Mouse (Mus musculus) heart, embryonic 11.5 days (tissue): Measurements from ENCODE around the gene Pde6d. TPM values are rescaled to one million over a fixed set of nuclear protein-coding genes. Genes with fewer than 3 reads are reported as not detected.
"Not testable (repeated sequence)": the region's sequence is repeated elsewhere in the genome, so short reads cannot be mapped to it uniquely, and the experiment has no call there.

ENCODE experiments used
- ATAC-seq: fragments of 200-750 bp; cut with Nextera tagmentation; replicated peaks from 2 replicates; pipeline ENCODE4 v1.8.0; 2017; ENCODE audit warnings: moderate library complexity; ENCODE audit not compliant: insufficient number of reproducible peaks, low FRiP score, low TSS enrichment
- H3K27ac ChIP-seq: fragments of 300-500 bp; sonication (generic); 2 replicates; pipeline ENCODE4 v1.5.1; 2014; ENCODE audit warnings: mild to moderate bottlenecking, low read depth, low read length
- H3K27me3 ChIP-seq: fragments of 300-500 bp; sonication (generic); 2 replicates; pipeline ENCODE4 v1.6.1; 2014; ENCODE audit warnings: mild to moderate bottlenecking, low read length, mixed read lengths; ENCODE audit not compliant: control insufficient read depth, insufficient read depth
- H3K36me3 ChIP-seq: fragments of 300-500 bp; sonication (generic); 2 replicates; pipeline ENCODE4 v1.6.1; 2014; ENCODE audit warnings: mild to moderate bottlenecking, low read length, moderate library complexity, mixed read lengths; ENCODE audit not compliant: control insufficient read depth, insufficient read depth
- H3K4me1 ChIP-seq: fragments of 300-500 bp; sonication (generic); 2 replicates; pipeline ENCODE4 v1.6.1; 2014; ENCODE audit warnings: low read length; ENCODE audit not compliant: control insufficient read depth, insufficient read depth
- H3K4me2 ChIP-seq: fragments of 300-500 bp; sonication (generic); 2 replicates; pipeline ENCODE4 v1.6.1; 2014; ENCODE audit warnings: mild to moderate bottlenecking, moderate library complexity
- H3K4me3 ChIP-seq: fragments of 300-500 bp; sonication (generic); 2 replicates; pipeline ENCODE4 v1.5.1; 2014; ENCODE audit warnings: low read depth, low read length
- H3K9ac ChIP-seq: fragments of 300-500 bp; sonication (generic); 2 replicates; pipeline ENCODE4 v1.6.1; 2014; ENCODE audit warnings: mild to moderate bottlenecking, low read depth, low read length, moderate library complexity
- H3K9me3 ChIP-seq: fragments of 300-500 bp; sonication (generic); replicated peaks from 2 replicates; pipeline ENCODE4 v1.6.1; 2016; ENCODE audit warnings: low read length; ENCODE audit not compliant: control insufficient read depth
- WGBS: fragments of 180-500 bp; shearing (Covaris S2); extraction: QIAGEN DNeasy Blood & Tissue Kit; methylation state at CpG from one replicate; pipeline ENCODE4 v1.1.7; 2014; ENCODE audit not compliant: insufficient replicate concordance; 5-methylcytosine and 5-hydroxymethylcytosine counted together
- polyA plus RNA-seq: library from polyadenylated mRNA; unstranded; fragments of >200 nt; fragmentation: Nextera tagmentation; extraction: Ambion mirVana; gene quantifications from 2 replicates; pipeline ENCODE4 v1.2.1, GENCODE M21; 2014

Pde6d gene
- polyA plus RNA-seq, 1 experiment from 2014 or later, result 71.4 TPM

DNA sequence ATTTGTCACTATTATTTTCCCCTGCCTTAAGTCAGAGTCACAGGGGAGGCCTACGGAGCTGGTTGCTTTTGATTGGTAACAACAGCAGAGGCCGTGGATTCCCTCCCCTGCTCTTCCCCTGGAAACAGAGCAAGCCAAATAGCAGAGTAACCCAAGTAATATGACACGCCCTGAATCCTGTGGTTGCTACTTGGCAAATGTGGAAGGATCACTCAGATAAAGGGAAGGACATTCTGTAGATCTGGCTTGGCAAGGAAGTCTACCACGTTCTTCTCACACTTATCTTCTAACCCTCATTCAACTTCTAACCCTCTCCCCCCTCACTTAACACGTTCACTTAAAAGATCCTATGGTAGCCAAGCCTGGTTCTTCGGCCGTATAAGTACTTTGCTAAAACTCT lies 24.6 kb downstream of the Pde6d start:
- Histone ChIP-seq H3K9ac (no peak overlapping the region), H3K4me1 (0 out of 2 replicates have a peak, but pooled peaks cover 3% of the 10 kb centered on the region), H3K27ac (no peak overlapping the region), H3K4me2 (no peak overlapping the region), H3K9me3 (no peaks in the 10 kb centered on the region), H3K4me3 (no peak overlapping the region), H3K36me3 (no peaks in the 10 kb centered on the region), H3K27me3 (no peaks in the 10 kb centered on the region)
- 53% methylated on average over 7 of the region's 7 CpGs for WGBS
- ATAC-seq, result no peak

DNA sequence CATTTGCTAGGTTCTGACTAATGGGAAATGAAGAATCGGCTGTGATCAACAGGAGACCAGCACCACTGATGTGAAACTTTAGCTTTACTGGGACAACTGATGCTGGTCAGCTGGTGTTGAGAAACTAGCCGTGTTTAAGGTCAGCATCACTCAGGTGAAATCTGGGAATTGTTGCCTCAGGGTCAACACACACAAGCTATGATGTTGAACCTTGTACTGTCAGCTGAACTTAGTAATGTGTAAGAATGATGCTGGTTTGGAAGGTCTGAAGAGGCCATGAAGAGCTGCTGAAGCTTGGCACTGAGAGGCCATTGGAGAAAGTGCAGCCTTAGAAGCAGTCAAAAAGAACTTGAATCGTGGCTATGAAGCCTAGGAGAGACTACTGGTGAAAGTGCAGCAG lies 26.8 kb downstream of the Pde6d start:
- Histone ChIP-seq H3K9me3 (no peaks in the 10 kb centered on the region), H3K4me2 (no peak overlapping the region), H3K36me3 (no peaks in the 10 kb centered on the region), H3K27ac (no peak overlapping the region), H3K9ac (no peak overlapping the region), H3K4me3 (no peak overlapping the region), H3K27me3 (no peaks in the 10 kb centered on the region), H3K4me1 (peaks cover 10% of the 10 kb centered on the region; the same call in 1 of the 2 replicates)
- WGBS, result 78% methylated on average over 3 of the region's 3 CpGs
- no peak for ATAC-seq

DNA sequence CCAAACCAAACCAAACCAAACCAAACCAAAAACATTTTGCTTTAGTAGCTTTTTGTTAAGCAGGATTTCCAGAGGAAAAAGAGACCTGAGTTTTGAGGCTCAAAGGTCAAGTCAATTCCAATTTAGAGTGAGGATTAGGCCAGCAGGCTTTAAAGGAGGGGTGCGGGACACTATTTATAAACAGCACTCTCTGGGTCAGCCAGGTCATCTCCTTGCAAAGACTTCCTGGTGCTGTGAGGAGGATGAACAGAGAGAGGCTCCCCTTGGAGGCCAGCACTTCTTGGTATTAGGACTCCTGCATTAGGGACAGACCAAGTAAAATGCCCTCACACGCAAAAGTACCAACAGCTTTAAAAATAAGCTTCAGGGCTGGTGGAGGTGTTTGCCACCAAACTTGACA lies 30.6 kb downstream of the Pde6d start:
- H3K27ac ChIP-seq, result no peak overlapping the region
- no peak overlapping the region for H3K4me2 ChIP-seq
- no peak overlapping the region for H3K4me3 ChIP-seq
- no peaks in the 10 kb centered on the region for H3K9me3 ChIP-seq
- no peaks in the 10 kb centered on the region for H3K36me3 ChIP-seq
- H3K4me1 ChIP-seq, result peaks cover 12% of the 10 kb centered on the region
- ATAC-seq, result no peak
- no peak overlapping the region for H3K9ac ChIP-seq
- 35% methylated on average over 2 of the region's 2 CpGs for WGBS
- H3K27me3 ChIP-seq, result no peaks in the 10 kb centered on the region

DNA sequence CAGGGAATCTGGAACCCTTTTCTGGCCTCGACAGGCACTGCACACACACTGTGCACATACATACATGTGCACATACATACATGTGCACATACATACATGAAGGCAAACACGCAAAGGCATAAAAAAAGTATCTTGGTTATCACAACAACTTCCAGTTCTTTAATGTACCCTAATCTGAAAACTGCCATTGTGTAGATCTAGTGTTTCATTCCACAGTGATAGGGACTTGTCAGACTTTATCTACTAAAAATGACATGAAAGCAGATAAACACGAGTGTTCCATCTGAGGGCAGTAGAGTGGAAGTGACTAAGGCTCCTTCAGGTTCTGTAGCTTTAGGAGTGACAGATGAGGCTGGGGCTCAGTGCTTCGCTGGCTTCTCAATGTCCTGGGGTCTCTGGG lies 31.1 kb downstream of the Pde6d start:
- Histone ChIP-seq H3K9ac (no peak overlapping the region), H3K4me1 (peaks cover 12% of the 10 kb centered on the region), H3K27ac (no peak overlapping the region), H3K36me3 (no peaks in the 10 kb centered on the region), H3K4me3 (no peak overlapping the region), H3K27me3 (no peaks in the 10 kb centered on the region), H3K9me3 (no peaks in the 10 kb centered on the region), H3K4me2 (no peak overlapping the region)
- WGBS, result 63% methylated on average over 4 of the region's 4 CpGs
- no peak for ATAC-seq

DNA sequence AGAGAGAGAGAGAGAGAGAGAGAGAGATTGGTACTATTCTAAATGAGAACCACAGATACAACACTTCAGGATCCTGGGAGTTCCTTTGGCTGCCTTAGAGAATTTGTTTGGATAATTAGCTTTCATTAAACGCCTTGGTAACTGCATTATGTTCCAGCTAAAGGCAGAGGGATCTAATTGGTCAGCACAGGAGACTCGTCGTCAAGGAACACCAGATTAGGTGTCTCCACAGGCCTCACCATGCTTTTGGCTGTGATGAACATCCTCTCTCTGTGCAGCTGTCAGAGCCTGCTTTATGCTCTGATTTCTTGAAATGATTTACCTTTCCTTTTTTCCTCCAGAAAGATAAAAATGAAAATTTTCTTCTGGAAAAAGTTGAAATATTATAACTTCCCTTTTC lies 35.6 kb downstream of the Pde6d start:
- no peak overlapping the region for H3K27ac ChIP-seq
- H3K36me3 ChIP-seq, result peaks cover 6% of the 10 kb centered on the region
- no peak overlapping the region for H3K9ac ChIP-seq
- 77% methylated on average over 3 of the region's 3 CpGs for WGBS
- H3K4me2 ChIP-seq, result no peak overlapping the region
- H3K9me3 ChIP-seq, result no peaks in the 10 kb centered on the region
- no peak overlapping the region for H3K4me3 ChIP-seq
- H3K4me1 ChIP-seq, result peaks cover 10% of the 10 kb centered on the region
- ATAC-seq, result no peak
- no peaks in the 10 kb centered on the region for H3K27me3 ChIP-seq

DNA sequence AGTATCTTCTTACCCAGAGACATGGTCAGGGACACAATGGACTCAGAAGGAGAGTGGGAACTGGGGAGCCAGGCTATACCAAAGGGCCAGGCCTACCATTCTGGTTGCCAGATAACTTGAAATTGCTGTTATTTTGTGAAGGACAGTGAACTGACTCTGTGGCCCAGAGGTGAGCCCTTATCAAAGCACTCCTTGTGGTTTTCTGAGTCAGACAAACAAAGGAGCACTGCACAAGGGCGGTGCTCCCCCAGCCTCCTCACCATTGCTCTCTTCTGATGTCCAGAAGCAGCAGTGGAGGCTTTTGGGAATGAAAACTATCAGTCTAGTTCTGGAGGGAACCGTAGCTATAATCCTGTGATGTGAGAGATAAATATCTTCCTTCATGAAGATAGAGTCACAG lies 39.8 kb downstream of the Pde6d start:
- WGBS, result 84% methylated on average over 2 of the region's 2 CpGs

DNA sequence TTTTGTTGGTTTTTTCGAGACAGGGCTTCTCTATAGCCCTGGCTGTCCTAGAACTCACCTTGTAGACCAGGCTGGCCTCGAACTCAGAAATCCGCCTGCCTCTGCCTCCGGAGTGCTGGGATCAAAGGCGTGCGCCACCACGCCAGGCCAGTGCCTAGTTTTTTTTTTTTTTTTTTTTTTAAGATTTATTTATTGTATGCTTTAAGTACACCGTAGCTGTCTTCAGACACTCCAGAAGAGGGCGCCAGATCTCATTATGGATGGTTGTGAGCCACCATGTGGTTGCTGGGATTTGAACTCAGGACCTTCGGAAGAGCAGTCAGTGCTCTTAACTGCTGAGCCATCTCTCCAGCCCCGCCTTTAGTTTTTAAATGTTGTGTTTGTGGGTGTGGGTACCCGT lies 42.8 kb downstream of the Pde6d start:
- not testable (repeated sequence) for ATAC-seq, H3K4me2 ChIP-seq, H3K4me3 ChIP-seq, H3K27me3 ChIP-seq, H3K27ac ChIP-seq, H3K4me1 ChIP-seq, H3K36me3 ChIP-seq, H3K9ac ChIP-seq, H3K9me3 ChIP-seq
- WGBS, result 89% methylated on average over 12 of the region's 12 CpGs

More for the DNA sequence above, 39.8 kb downstream of the Pde6d start:
- Histone ChIP-seq H3K27me3 (no peaks in the 10 kb centered on the region), H3K4me1 (no peaks in the 10 kb centered on the region), H3K4me3 (no peak overlapping the region), H3K27ac (no peak overlapping the region), H3K4me2 (no peak overlapping the region), H3K36me3 (peaks cover 6% of the 10 kb centered on the region), H3K9ac (no peak overlapping the region), H3K9me3 (no peaks in the 10 kb centered on the region)
- no peak for ATAC-seq

DNA sequence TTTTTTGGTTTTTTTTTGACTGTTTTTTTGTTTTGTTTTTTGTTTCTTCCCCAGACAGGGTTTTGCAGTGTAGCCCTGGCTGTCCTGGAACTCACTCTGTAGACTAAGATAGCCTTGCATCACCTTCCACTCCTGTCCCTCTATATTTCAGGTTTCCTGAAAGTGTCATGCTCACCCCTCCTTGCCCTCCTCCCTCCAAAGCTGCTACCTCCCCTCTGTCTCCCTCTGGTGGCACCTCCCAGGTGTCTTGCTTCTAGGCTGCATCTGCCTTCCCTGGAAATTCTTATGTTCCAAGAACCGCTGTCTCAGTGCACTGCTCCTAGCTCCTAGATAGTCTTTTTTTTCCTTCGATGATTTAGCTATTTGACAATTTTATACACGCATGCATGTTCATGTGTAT lies 44.0 kb downstream of the Pde6d start:
- H3K36me3 ChIP-seq, result 0 out of 2 replicates have a peak, but pooled peaks cover 3% of the 10 kb centered on the region
- no peak overlapping the region for H3K4me3 ChIP-seq
- no peak for ATAC-seq
- no peaks in the 10 kb centered on the region for H3K9me3 ChIP-seq
- no peak overlapping the region for H3K27ac ChIP-seq
- no peaks in the 10 kb centered on the region for H3K27me3 ChIP-seq
- H3K9ac ChIP-seq, result no peak overlapping the region
- 59% methylated on average over 3 of the region's 3 CpGs for WGBS
- H3K4me1 ChIP-seq, result no peaks in the 10 kb centered on the region
- no peak overlapping the region for H3K4me2 ChIP-seq

DNA sequence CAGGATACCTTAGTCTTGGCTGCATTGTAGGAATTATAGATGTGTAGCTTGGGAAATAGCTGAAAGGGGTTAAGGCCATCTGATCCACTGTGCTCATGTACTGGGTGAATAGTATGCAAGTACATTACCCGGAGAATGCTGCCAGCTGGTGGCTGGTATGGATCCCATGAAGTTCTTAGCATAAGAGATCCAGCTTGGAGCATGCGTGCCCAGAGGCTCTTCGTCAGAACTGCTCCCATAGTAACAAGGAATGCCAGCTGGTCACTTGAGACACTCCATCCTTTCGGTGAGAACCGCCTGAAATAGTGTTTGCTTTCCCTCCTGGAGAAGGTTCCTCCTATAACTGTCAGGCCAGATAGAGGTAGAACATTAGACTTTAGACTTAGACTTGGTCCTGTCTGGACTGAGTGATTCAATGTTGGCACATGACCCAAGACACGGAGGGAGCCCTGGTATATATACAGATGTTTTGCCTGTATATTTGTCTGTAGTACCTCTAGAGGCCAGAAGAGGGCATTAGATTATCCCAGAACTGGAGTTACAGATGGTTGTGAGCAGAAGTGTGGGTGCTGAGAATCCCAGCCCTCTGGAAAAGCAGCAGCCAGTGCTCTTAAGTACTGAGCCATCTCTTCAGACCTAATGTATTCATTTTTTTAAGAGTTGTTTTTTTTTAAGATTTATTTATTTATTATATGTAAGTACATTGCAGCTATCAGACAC lies 48.9 kb downstream of the Pde6d start:
- H3K27me3 ChIP-seq, result no peaks in the 10 kb centered on the region
- H3K4me1 ChIP-seq, result peaks cover 23% of the 10 kb centered on the region
- H3K4me3 ChIP-seq, result no peak overlapping the region
- H3K4me2 ChIP-seq, result no peak overlapping the region
- no peak for ATAC-seq
- H3K9me3 ChIP-seq, result no peaks in the 10 kb centered on the region
- WGBS, result 87% methylated on average over 6 of the region's 6 CpGs
- H3K9ac ChIP-seq, result no peak overlapping the region
- H3K27ac ChIP-seq, result no peak overlapping the region
- peaks cover 6% of the 10 kb centered on the region; the same call in 1 of the 2 replicates for H3K36me3 ChIP-seq
